In genomic region chr19:23071000-23071399, GRCm38 (mm10) we compare ENCODE assay signal across 27 mouse cellular contexts.
"Had no signal": no experiment of that assay in that cellular context is flagged by ENCODE, and none has a peak within 500 bp of the region (broad histone marks: within the 10 kb centered on the region; RNA-seq: fewer than 3 reads in every experiment).

No protein-coding gene starts in this region.

- H3K9me3 ChIP-seq: limb, embryonic 10.5 days; limb, embryonic 12.5 days; limb, embryonic 13.5 days; limb, embryonic 15.5 days; liver, embryonic 12.5 days; liver, embryonic 13.5 days; liver, embryonic 15.5 days; lung, embryonic 15.5 days; megakaryocyte, embryonic 14.5 days; midbrain, embryonic 10.5 days; midbrain, embryonic 12.5 days; midbrain, embryonic 13.5 days; midbrain, embryonic 15.5 days had no signal

- H3K4me1 ChIP-seq: limb, embryonic 10.5 days; limb, embryonic 12.5 days; limb, embryonic 13.5 days; limb, embryonic 15.5 days; liver, embryonic 12.5 days; liver, embryonic 13.5 days; liver, embryonic 15.5 days; lung, embryonic 15.5 days; megakaryocyte, embryonic 14.5 days; midbrain, embryonic 10.5 days; midbrain, embryonic 12.5 days; midbrain, embryonic 13.5 days; midbrain, embryonic 15.5 days had no signal

- H3K9ac ChIP-seq: limb, embryonic 12.5 days; limb, embryonic 13.5 days; limb, embryonic 15.5 days; liver, embryonic 12.5 days; liver, embryonic 13.5 days; liver, embryonic 14.5 days; liver, embryonic 15.5 days; liver, postnatal 0 days; lung, embryonic 14.5 days; lung, embryonic 15.5 days; midbrain, embryonic 12.5 days; midbrain, embryonic 13.5 days; midbrain, embryonic 15.5 days had no signal

- H3K36me3 ChIP-seq: limb, embryonic 10.5 days; limb, embryonic 12.5 days; limb, embryonic 13.5 days; limb, embryonic 15.5 days; liver, embryonic 12.5 days; liver, embryonic 13.5 days; liver, embryonic 15.5 days; lung, embryonic 15.5 days; midbrain, embryonic 10.5 days; midbrain, embryonic 12.5 days; midbrain, embryonic 13.5 days; midbrain, embryonic 15.5 days had no signal

- H3K27ac ChIP-seq: limb, embryonic 10.5 days; limb, embryonic 12.5 days; limb, embryonic 13.5 days; limb, embryonic 15.5 days; liver, embryonic 12.5 days; liver, embryonic 13.5 days; liver, embryonic 14.5 days; liver, embryonic 15.5 days; lung, embryonic 15.5 days; macrophage; midbrain, embryonic 10.5 days; midbrain, embryonic 12.5 days; midbrain, embryonic 13.5 days; midbrain, embryonic 15.5 days had no signal

- DNase-seq: left cerebral cortex, postnatal 4 days; liver; liver, embryonic 13.5 days; liver, postnatal 0 days; lung, adult 18-20 months; lung, adult 2 months; lung, embryonic 14.5 days; lung, postnatal 10 days; lung, postnatal 14 days; lung, postnatal 36 days; lung, postnatal 4 days; midbrain, embryonic 14.5 days had no signal

- H3K4me3 ChIP-seq: limb, embryonic 10.5 days; limb, embryonic 12.5 days; limb, embryonic 13.5 days; limb, embryonic 15.5 days; liver, embryonic 12.5 days; liver, embryonic 13.5 days; liver, embryonic 15.5 days; lung, embryonic 15.5 days; megakaryocyte, embryonic 14.5 days; midbrain, embryonic 10.5 days; midbrain, embryonic 12.5 days; midbrain, embryonic 13.5 days; midbrain, embryonic 15.5 days; myocyte had no signal
